Mouse (Mus musculus) pancreas, adult 10 weeks (tissue): ENCODE data around the gene Mtmr10. TPM values are rescaled to one million over a fixed set of nuclear protein-coding genes. Genes with fewer than 3 reads are reported as not detected.

Experiments used
- polyA plus RNA-seq: library from polyadenylated mRNA; stranded (reverse); fragments of 350-450 nt; fragmentation: Illumina TruSeq; extraction: RNeasy Lipid Tissue Mini Kit (QIAGEN cat#74804); gene quantifications from one replicate; pipeline ENCODE4 v1.2.3, GENCODE M21; 2015; ENCODE audit warnings: low read depth, low replicate concordance; ENCODE audit not compliant: insufficient read depth

The Mtmr10 gene
- polyA plus RNA-seq: 6.1 TPM

DNA sequence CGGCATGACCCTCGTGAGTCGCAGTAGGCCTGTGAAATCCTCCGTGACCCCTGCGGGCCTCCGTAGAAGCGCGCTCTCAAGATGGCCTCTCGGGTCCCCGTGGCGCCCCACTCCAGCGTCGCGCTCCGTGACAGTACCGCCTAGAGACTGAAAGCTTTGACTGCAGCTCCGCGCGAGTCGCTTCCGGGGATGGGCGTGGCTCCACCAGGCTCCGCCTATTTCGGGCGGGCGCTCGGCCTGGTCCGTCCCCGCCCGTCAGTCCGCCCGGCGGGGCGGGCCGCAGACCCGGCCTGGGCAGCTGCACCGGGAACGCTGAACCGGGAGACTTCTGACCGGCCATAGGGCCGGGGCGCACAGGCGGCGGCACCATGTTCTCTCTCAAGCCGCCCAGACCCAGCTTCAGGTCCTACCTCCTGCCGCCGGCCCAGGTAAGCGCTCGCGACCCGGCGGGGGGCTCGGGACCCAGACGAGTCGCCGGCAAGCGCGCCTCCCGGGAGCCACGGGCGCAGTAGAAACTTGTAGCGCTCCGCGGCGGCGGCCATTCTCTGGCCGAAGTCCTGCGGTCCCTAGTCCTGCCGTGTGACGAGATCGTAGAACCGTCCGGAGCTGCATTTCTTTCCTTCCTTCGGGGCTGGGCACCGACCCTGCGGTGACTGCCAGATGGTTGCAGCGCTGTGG lies at the start of gene Mtmr10:
TSS of gene Mtmr10 (plus strand) at position 240 of the 678 bp plus-strand sequence.

DNA sequence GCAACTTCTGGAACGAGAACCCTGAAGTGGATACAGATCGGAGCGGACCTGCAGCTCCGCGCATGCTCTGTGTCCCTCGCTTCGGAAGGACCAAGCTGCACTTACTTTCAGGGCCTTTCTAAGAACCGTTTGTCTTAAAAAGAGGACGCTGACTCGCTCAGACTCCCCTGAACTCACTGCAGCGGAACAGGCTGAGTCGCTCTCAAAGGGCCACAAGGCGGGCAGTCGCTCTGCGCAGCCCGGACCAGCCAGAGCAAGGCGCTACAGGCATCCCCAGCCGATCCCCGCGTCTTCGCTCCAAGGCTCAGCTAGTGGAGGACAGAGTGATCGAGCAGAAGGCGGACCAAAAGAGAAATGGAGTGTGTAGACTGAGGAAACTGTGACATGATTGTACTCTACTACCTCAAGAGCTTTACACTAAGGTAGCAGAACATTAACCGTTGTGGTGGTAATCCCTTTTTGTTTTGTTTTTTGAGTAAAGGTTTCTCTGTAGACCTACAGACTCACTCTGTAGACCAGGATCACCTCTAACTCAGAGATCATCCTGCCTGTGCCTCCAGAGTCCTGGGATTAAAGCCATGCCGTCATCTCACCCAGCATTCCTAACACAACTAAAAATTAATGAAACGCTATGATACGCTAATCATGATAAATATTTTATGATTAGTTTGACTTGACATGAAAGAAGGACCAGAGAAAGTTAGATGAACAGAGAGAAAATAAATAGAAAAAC lies 86.5 kb downstream of the Mtmr10 start, which contains the start of gene Fan1:
TSS of gene Fan1 (minus strand) at position 266 of the 733 bp plus-strand sequence.

Other genes with a start within 250 kb of the Mtmr10 start
- gene Trpm1, start 133.8 kb upstream of the Mtmr10 start, polyA plus RNA-seq: not detected
- 0.76 TPM for gene Fan1, start 86.4 kb downstream of the Mtmr10 start, polyA plus RNA-seq
- gene Mphosph10, start 104.6 kb downstream of the Mtmr10 start, polyA plus RNA-seq: 8.6 TPM
- gene Mcee, start 105.0 kb downstream of the Mtmr10 start, polyA plus RNA-seq: 23.8 TPM
- not detected for gene Apba2, start 214.1 kb downstream of the Mtmr10 start, polyA plus RNA-seq